Comparison of ENCODE assay signal across 8 mouse cellular contexts in the genomic region with DNA sequence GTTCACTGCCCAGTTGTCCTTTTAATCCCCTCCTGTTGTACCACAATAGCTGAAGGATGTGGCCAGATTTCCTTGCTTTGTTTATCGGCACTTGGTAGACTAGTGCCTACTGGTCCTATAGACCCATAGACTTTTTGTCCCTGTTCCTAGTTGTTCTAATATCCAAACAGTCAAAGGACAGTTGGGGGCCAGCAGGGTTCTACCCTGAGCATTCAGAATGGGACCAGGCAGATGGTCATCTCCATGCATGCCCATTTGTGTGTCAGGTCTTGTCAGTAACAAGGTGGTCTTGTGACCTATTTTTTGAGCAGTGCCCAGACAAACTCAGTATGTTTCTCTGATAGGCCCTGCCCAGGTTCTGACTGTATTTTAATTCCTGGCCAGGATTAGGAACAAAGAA. TPM values are rescaled to one million over a fixed set of nuclear protein-coding genes. Genes with fewer than 3 reads are reported as not detected.
DNase-seq lines count a peak whose midpoint lies in the region; ATAC-seq and TF ChIP-seq lines count a peak whose summit lies in the region.

No protein-coding gene starts in this region.

- H3K27ac ChIP-seq in neural tube, embryonic 11.5 days (ENCODE audit: low read depth, low read length) = no peak overlapping the region
- peak overlapping the region; percentile 88; the same call in 1 of the 2 replicates for H3K27ac ChIP-seq in limb, embryonic 14.5 days (replicated peaks; ENCODE audit: low read depth, low read length)
- peak overlapping the region; percentile 93; the same call in 1 of the 2 replicates for H3K27ac ChIP-seq in stomach, postnatal 0 days (replicated peaks)

- WGBS in neural tube, embryonic 11.5 days = 59% methylated on average over 1 of the region's 1 CpGs
- 56% methylated on average over 1 of the region's 1 CpGs for WGBS in limb, embryonic 14.5 days
- WGBS in stomach, postnatal 0 days = 17% methylated on average over 1 of the region's 1 CpGs

- peaks cover 6% of the 10 kb centered on the region; the same call in 1 of the 2 replicates for H3K27me3 ChIP-seq in neural tube, embryonic 11.5 days (ENCODE audit: control insufficient read depth, insufficient read depth, low read length)
- no peaks in the 10 kb centered on the region for H3K27me3 ChIP-seq in limb, embryonic 14.5 days (ENCODE audit: control insufficient read depth, insufficient read depth, low read length)
- no peaks in the 10 kb centered on the region for H3K27me3 ChIP-seq in stomach, postnatal 0 days (ENCODE audit: control insufficient read depth, insufficient read depth, low read length)

- TF ChIP-seq EP300 in stomach, postnatal 0 days (optimal IDR thresholded peaks at IDR 0.05) = no peak

- H3K4me1 ChIP-seq in neural tube, embryonic 11.5 days (ENCODE audit: control insufficient read depth, insufficient read depth, low read length) = peaks cover 18% of the 10 kb centered on the region
- peaks cover 40% of the 10 kb centered on the region for H3K4me1 ChIP-seq in limb, embryonic 14.5 days (ENCODE audit: control insufficient read depth, insufficient read depth, low read length)
- H3K4me1 ChIP-seq in stomach, postnatal 0 days (replicated peaks; ENCODE audit: control insufficient read depth, insufficient read depth) = peaks cover 25% of the 10 kb centered on the region

- TF ChIP-seq POLR2A in limb, embryonic 14.5 days (IDR thresholded peaks at IDR 0.05; ENCODE audit: borderline replicate concordance, extremely low read depth, insufficient read depth, insufficient read length) = no peak

- peak overlapping the region; percentile 81 for H3K9ac ChIP-seq in neural tube, embryonic 11.5 days (ENCODE audit: low read length)
- H3K9ac ChIP-seq in limb, embryonic 14.5 days (ENCODE audit: low read depth, low read length, severe bottlenecking) = peak overlapping the region; percentile 81
- H3K9ac ChIP-seq in stomach, postnatal 0 days (ENCODE audit: low read length) = peak overlapping the region; percentile 74

- H3K4me3 ChIP-seq in neural tube, embryonic 11.5 days (ENCODE audit: low read depth, low read length) = peak overlapping the region; percentile 67
- peak overlapping the region; percentile 68 for H3K4me3 ChIP-seq in limb, embryonic 14.5 days (replicated peaks; ENCODE audit: low read length)
- peak overlapping the region; percentile 65 for H3K4me3 ChIP-seq in stomach, postnatal 0 days (ENCODE audit: low read depth, low read length)

- DNase-seq in cerebellum, adult 11 months = no peak
- DNase-seq in neural tube, embryonic 11.5 days (ENCODE audit: low spot score) = no peak
- DNase-seq in neural tube, embryonic 10.5 days (ENCODE audit: extremely low spot score, low spot score) = no peak
- DNase-seq in limb, embryonic 14.5 days (ENCODE audit: low spot score) = no peak
- no peak for DNase-seq in stomach, postnatal 0 days (ENCODE audit: low spot score)
- no peak for DNase-seq in right cerebral cortex, postnatal 25 days
- DNase-seq in kidney, postnatal 36 days = no peak

- no peaks in the 10 kb centered on the region for H3K9me3 ChIP-seq in neural tube, embryonic 11.5 days (ENCODE audit: control insufficient read depth, low read length)
- no peaks in the 10 kb centered on the region for H3K9me3 ChIP-seq in limb, embryonic 14.5 days (ENCODE audit: control insufficient read depth, low read length)
- H3K9me3 ChIP-seq in stomach, postnatal 0 days (ENCODE audit: control insufficient read depth, low read length) = no peaks in the 10 kb centered on the region

- ATAC-seq in cerebellum, adult (ENCODE audit: insufficient number of reproducible peaks, low FRiP score, low TSS enrichment) = peak; percentile 42; the same call in 1 of the 2 replicates
- ATAC-seq in neural tube, embryonic 11.5 days (ENCODE audit: insufficient read depth, low FRiP score, low TSS enrichment) = no peak
- ATAC-seq in limb, embryonic 14.5 days (ENCODE audit: low FRiP score, low read depth) = no peak
- ATAC-seq in stomach, postnatal 0 days (ENCODE audit: low FRiP score, low TSS enrichment) = no peak

- peak overlapping the region; percentile 79 for H3K4me2 ChIP-seq in neural tube, embryonic 11.5 days (ENCODE audit: low read depth)
- peak overlapping the region; percentile 87 for H3K4me2 ChIP-seq in limb, embryonic 14.5 days (replicated peaks; ENCODE audit: low read depth, low read length, severe bottlenecking)
- peak overlapping the region; percentile 89 for H3K4me2 ChIP-seq in stomach, postnatal 0 days (replicated peaks; ENCODE audit: low read depth)

- TF ChIP-seq CTCF in stomach, postnatal 0 days (IDR thresholded peaks at IDR 0.05; ENCODE audit: low read depth) = no peak

- peaks cover 6% of the 10 kb centered on the region for H3K36me3 ChIP-seq in neural tube, embryonic 11.5 days (ENCODE audit: control insufficient read depth, insufficient read depth, low read length)
- H3K36me3 ChIP-seq in limb, embryonic 14.5 days (ENCODE audit: control insufficient read depth, insufficient read depth, low read length) = peaks cover 30% of the 10 kb centered on the region
- H3K36me3 ChIP-seq in stomach, postnatal 0 days (ENCODE audit: control insufficient read depth, insufficient read depth, low read length) = peaks cover 7% of the 10 kb centered on the region

RNA-seq across cellular contexts. Expression of a gene that starts 0.7 kb away (rescaled TPM):
- 29.4 and 31.2 TPM in 2 replicates for polyA plus RNA-seq in neural tube, embryonic 11.5 days (2014; fragmentation: Nextera tagmentation; extraction: Ambion mirVana)
- polyA plus RNA-seq in limb, embryonic 14.5 days (2012; rRNA removed) = 27.1 and 27.9 TPM in 2 replicates
- 40.1 and 43.9 TPM in 2 replicates for polyA plus RNA-seq in limb, embryonic 14.5 days (2014; fragmentation: Nextera tagmentation; extraction: Ambion mirVana)
- polyA plus RNA-seq in stomach, postnatal 0 days (2015; fragmentation: Nextera tagmentation; extraction: Ambion mirVana) = 19.9 and 22.1 TPM in 2 replicates

RNA-seq across cellular contexts. Expression of a gene that starts 4.9 kb away (rescaled TPM):
- 24.6 and 24.7 TPM in 2 replicates for polyA plus RNA-seq in neural tube, embryonic 11.5 days (2014; fragmentation: Nextera tagmentation; extraction: Ambion mirVana)
- 136 and 234 TPM in 2 replicates for polyA plus RNA-seq in limb, embryonic 14.5 days (2012; rRNA removed)
- polyA plus RNA-seq in limb, embryonic 14.5 days (2014; fragmentation: Nextera tagmentation; extraction: Ambion mirVana) = 61.5 and 68.3 TPM in 2 replicates
- 35.8 and 38.5 TPM in 2 replicates for polyA plus RNA-seq in stomach, postnatal 0 days (2015; fragmentation: Nextera tagmentation; extraction: Ambion mirVana)

RNA-seq across cellular contexts. Expression of a gene that starts 21.8 kb away (rescaled TPM):
- 73.4 and 80.3 TPM in 2 replicates for polyA plus RNA-seq in neural tube, embryonic 11.5 days (2014; fragmentation: Nextera tagmentation; extraction: Ambion mirVana)
- 31.9 and 46.7 TPM in 2 replicates for polyA plus RNA-seq in limb, embryonic 14.5 days (2012; rRNA removed)
- polyA plus RNA-seq in limb, embryonic 14.5 days (2014; fragmentation: Nextera tagmentation; extraction: Ambion mirVana) = 52.1 and 54.5 TPM in 2 replicates
- polyA plus RNA-seq in stomach, postnatal 0 days (2015; fragmentation: Nextera tagmentation; extraction: Ambion mirVana) = 50.5 and 54.3 TPM in 2 replicates

RNA-seq across cellular contexts. Expression of a gene that starts 27.0 kb away (rescaled TPM):
- polyA plus RNA-seq in neural tube, embryonic 11.5 days (2014; fragmentation: Nextera tagmentation; extraction: Ambion mirVana) = 0.07 TPM in 1 of 2 replicates, not detected in the other
- 0.54 and 0.73 TPM in 2 replicates for polyA plus RNA-seq in limb, embryonic 14.5 days (2012; rRNA removed)
- 0.21 and 0.32 TPM in 2 replicates for polyA plus RNA-seq in limb, embryonic 14.5 days (2014; fragmentation: Nextera tagmentation; extraction: Ambion mirVana)
- polyA plus RNA-seq in stomach, postnatal 0 days (2015; fragmentation: Nextera tagmentation; extraction: Ambion mirVana) = 0.02 TPM in 1 of 2 replicates, not detected in the other

RNA-seq across cellular contexts. Expression of a gene that starts 40.5 kb away (rescaled TPM):
- 29.0 and 33.0 TPM in 2 replicates for polyA plus RNA-seq in neural tube, embryonic 11.5 days (2014; fragmentation: Nextera tagmentation; extraction: Ambion mirVana)
- 88.8 and 114 TPM in 2 replicates for polyA plus RNA-seq in limb, embryonic 14.5 days (2012; rRNA removed)
- polyA plus RNA-seq in limb, embryonic 14.5 days (2014; fragmentation: Nextera tagmentation; extraction: Ambion mirVana) = 29.4 and 30.9 TPM in 2 replicates
- 28.0 and 28.2 TPM in 2 replicates for polyA plus RNA-seq in stomach, postnatal 0 days (2015; fragmentation: Nextera tagmentation; extraction: Ambion mirVana)
